Mouse (Mus musculus) activated CD4-positive, CD25-positive, alpha-beta regulatory T cell, adult 4 months (primary cell): ENCODE data around the gene Pomgnt2. TPM values are rescaled to one million over a fixed set of nuclear protein-coding genes. Genes with fewer than 3 reads are reported as not detected.

Experiments
- ATAC-seq: one replicate; pipeline ENCODE4 v1.8.0; 2017
- polyA plus RNA-seq, 2 experiments: library from polyadenylated mRNA; unstranded; fragments of 100-300 nt; shearing (Covaris generic); gene quantifications; one replicate each; pipeline ENCODE4 v1.2.1; 2017

The Pomgnt2 gene
- polyA plus RNA-seq, 2 experiments from 2014 or later: not detected

DNA sequence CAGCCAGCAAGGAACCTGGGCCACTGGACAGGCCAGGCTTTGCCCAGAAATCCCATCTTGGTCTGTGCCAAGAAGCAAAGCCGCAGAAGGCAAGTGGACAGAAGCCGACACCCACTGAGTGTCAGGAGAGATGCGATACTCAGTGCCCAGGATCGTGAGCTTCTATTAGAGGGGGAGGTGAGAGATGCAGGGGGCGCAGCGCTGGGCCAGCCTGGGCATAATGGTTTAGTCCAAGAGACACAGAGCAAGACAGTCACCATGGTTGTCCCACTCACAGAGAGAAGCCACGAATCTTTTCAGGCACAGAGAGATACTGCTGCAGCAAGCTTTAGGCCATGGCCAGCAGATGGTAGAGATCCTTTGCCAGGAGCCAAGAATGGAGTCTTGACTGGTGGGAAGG is 32.0 kb downstream of the Pomgnt2 start:
- ATAC-seq: no peak

DNA sequence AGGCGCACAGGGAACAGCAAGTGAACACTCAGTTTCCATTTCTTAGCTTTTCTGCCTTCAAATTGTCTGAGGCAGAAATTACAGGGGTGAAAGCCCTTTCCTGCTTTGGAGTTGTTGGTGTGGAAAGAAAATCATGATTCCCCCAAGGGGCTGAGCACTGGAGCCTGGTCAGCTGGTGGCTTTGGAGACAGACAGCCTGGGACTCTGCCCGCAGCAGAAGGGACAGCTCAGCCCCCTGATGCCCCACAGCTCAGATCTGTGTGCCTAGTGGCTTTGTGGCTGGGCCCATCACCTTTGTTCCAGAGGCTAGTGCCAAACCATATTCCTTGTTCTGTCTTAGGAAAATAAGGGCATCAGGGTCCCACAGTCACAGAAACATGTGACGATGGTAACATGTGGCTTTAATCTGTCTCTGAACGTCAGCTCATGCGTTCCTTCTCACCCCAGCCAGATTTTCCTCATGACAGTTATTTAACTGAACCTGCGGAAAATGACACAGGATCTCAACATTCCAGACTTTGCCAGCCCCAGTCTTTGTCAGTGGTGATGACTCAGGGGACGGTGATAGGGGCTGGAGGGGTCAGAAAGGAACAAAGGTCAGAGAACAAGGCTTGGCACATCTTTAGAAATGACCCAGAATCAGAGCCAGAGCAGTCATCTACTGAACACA is 36.8 kb downstream of the Pomgnt2 start:
- ATAC-seq: no peak

DNA sequence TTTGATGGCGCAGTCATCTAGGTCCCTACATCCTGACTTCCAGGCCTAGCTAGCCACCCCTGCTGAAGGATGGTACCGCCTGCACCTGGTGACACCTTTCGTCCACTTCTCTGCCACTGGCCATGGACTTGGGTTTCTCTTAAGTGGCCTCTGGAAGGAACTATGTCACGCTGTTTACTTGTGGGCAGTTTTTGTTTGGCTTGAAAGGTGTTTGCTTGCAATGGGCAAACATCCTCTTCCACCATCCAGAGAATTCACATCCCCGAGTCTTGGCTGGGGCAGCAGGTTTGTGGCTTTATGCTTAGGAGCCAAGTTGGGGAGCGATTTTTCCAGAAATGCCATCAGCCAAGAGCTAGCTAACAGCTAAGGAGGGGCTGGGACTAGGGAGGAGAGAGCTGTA is 44.3 kb downstream of the Pomgnt2 start:
- no peak for ATAC-seq

DNA sequence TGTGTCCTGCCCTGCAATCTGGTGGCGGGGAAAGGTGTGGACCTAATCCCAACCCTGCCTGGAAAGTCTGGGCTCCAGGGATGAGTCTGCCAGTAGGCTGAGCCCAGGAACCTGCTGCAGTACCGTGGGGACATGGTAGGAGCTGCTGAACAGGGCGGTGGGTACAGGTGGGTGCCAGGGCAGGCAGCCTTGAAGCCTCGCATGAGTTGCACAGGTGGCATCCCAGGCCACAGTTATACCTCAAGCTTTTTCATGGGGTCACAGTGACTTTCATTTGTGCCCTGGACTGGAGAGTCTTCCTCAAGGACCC is 45.8 kb downstream of the Pomgnt2 start:
- no peak for ATAC-seq

DNA sequence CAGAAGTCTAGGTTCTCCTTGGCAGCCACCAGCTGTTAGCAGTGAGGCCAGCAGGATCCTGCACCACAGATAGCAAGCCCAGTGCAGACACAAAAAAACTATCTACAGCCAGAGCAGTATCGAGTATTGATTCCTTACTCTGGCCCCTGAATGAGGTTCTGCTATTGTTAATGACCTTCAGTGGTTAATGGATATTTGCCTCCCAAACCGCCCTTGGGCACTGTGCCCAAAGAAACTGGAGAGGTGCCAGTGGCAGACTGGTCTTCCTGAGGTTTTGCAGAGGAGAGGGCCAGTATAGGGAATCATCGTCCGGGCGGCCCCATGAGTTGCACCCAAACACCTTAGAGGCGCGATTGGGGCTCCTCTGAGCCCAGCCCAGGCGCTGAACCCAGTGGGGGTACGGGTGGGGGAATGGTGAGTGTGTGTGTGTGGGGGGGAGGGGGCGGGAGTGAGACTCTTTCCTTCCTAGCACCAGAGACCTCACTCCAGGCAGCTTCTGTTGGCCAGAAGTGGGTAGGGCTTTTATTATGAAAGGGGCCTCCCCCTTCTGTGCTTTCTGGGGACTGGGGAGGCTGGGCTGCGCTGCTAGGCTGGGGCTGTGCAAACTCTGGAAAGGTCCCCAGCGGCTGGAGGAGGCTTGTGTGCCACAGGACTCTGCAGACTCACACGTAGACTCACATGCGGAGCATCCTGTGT is 46.3 kb downstream of the Pomgnt2 start, which contains the start of gene Fam198a:
Gene Fam198a, plus strand, starts transcription at position 571 of the 696 bp plus-strand sequence.
- no peak for ATAC-seq

- ATAC-seq: no peak
Measured at GRCm38 (mm10) chr9:121948431-121948830, 48.5 kb downstream of the Pomgnt2 start.

DNA sequence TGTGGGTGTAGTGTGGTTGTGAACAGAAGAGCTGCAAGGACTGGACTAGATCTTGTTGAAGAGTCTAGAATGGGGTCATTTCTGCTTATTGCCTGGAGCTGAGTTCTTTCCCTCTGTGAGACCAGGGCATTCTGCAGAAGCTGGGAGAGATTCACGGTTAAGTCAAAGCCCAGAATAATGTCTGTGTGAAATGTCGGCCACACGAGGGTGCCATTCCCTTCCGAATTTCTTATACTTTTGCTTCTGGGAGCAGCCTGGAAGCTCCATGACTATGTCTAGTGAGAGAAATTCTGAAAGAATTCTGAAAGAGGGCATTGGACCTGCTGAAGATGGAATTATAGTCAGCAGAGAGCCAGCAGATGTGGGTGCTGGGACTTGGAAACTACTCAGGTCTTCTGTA is 49.1 kb downstream of the Pomgnt2 start:
- ATAC-seq: no peak

GRCm38 (mm10) chr9:121943628-121944027 is 53.3 kb downstream of the Pomgnt2 start:
- no peak for ATAC-seq

GRCm38 (mm10) chr9:121943005-121943404 is 53.9 kb downstream of the Pomgnt2 start:
- ATAC-seq: no peak

DNA sequence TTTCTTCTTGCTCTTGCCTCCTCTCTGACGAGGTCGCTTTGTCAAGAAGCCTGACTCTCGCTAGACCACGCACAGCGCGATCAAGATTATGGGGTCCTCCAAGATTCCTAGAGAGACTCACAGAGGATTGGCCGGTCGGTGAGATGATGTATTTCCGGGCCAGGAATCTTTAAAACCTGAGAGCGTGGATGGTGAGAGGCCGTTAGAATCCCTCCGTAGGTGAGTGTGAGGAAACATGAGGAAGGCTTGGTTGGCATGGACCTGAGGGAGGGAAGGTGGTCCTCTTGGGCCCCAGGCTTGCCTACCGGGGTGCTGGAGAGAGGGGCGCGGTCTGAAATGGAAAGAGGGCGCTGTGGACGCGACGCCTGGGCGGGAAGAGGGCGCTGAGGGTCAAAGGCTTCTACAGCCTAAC is 59.0 kb downstream of the Pomgnt2 start:
- no peak for ATAC-seq

DNA sequence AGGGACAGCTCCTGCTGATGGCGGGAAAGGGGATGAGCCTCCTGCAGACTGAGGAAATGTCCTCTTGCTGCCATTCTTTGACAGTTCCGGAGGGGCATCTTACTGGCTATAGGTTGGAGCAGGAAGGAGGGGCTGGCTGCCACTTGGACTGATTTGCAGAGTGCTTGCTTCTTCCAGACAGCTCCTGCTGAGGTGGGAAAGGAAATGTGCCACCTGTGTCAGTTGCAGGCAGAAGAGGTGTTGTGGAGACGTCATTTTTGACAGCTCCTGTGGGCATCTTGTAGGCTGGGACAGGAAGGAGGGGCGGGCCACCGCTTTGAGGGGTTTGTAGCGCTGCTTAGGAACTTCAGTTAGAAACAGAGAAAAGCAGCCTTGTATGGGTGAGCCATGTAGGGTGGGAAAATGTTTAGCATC is 59.5 kb downstream of the Pomgnt2 start:
- ATAC-seq: no peak

- ATAC-seq: no peak
Measured at GRCm38 (mm10) chr9:121936952-121937351, 60.0 kb downstream of the Pomgnt2 start.

DNA sequence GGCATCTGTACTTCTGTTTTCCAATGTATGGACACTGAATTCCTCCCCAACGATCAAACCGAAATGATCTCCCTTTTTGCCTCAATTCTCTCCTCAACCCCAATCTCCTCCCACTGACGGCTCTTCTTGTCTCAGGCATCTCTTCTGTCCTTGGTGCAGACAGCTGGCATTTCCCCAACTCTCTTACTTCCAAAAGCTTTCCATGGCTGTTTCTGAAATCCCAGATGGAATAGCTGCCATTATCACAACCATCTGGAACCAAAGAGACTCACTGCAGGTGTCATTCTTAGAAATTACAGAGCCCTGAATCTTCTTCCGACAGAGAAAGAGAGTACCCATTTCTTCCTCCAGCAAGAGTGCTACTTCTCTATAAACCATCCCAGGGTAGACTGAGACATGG is 62.1 kb downstream of the Pomgnt2 start:
- no peak for ATAC-seq

Other genes starting within 250 kb of the Pomgnt2 start
- gene Zfp651, start 237.8 kb downstream of the Pomgnt2 start, polyA plus RNA-seq: not detected
- not detected for gene Klhl40, start 219.5 kb downstream of the Pomgnt2 start, polyA plus RNA-seq
- not detected for gene Hhatl, start 204.6 kb downstream of the Pomgnt2 start, polyA plus RNA-seq
- gene Ccdc13, start 157.6 kb downstream of the Pomgnt2 start, polyA plus RNA-seq: not detected
- gene Higd1a, start 138.7 kb downstream of the Pomgnt2 start, polyA plus RNA-seq: 100 to 1,000 TPM; 125 to 151 TPM
- not detected for gene Ackr2, start 98.8 kb downstream of the Pomgnt2 start, polyA plus RNA-seq
- not detected for gene Cyp8b1, start 80.8 kb downstream of the Pomgnt2 start, polyA plus RNA-seq
- gene Fam198a, start 46.1 kb downstream of the Pomgnt2 start, polyA plus RNA-seq: not detected
- 10 to 100 TPM; 23.1 to 25.9 TPM for gene Snrk, start 120.2 kb upstream of the Pomgnt2 start, polyA plus RNA-seq